Mouse (Mus musculus) cerebellum, adult 2 months (tissue): Measurements from ENCODE around the gene Ier5. TPM values are rescaled to one million over a fixed set of nuclear protein-coding genes. Genes with fewer than 3 reads are reported as not detected.
A peak's percentile ranks its signal among the peaks of the same experiment; 100 is the strongest.

Experiments used
- DNase-seq, 2 experiments: peaks; one replicate each; pipeline ENCODE4 v3.0.0; 2021
- H3K27ac ChIP-seq: fragments of 200-500 bp; 2 replicates; pipeline ENCODE4 v1.5.1; 2012; ENCODE audit warnings: low read length, control low read depth, inconsistent platforms; ENCODE audit not compliant: insufficient read depth
- H3K27me3 ChIP-seq: fragments of 200-500 bp; 2 replicates; pipeline ENCODE4 v1.6.1; 2012; ENCODE audit warnings: inconsistent platforms, mild to moderate bottlenecking, low read length, moderate library complexity; ENCODE audit not compliant: control insufficient read depth, insufficient read depth
- H3K4me1 ChIP-seq: fragments of 200-500 bp; 2 replicates; pipeline ENCODE4 v1.6.1; 2011; ENCODE audit warnings: low read length; ENCODE audit not compliant: control insufficient read depth, insufficient read depth
- H3K4me3 ChIP-seq: fragments of 200-500 bp; replicated peaks from 2 replicates; pipeline ENCODE3; 2011; ENCODE audit warnings: mild to moderate bottlenecking, low read depth, low read length, control low read depth; ENCODE audit not compliant: insufficient read depth
- CTCF ChIP-seq: fragments of 200-500 bp; IDR thresholded peaks from 2 replicates; pipeline ENCODE4 v1.5.1; 2011; ENCODE audit warnings: low read depth, mild to moderate bottlenecking, control low read depth, low read length, moderate library complexity, borderline replicate concordance; ENCODE audit not compliant: insufficient read depth
- POLR2A ChIP-seq: fragments of 200-500 bp; IDR thresholded peaks from 2 replicates; pipeline ENCODE4 v1.6.1; 2011; ENCODE audit warnings: low read length, control low read depth, borderline replicate concordance; ENCODE audit not compliant: insufficient read depth
- WGBS: fragments of 180-500 bp; shearing (Covaris S2); methylation state at CpG from one replicate; pipeline ENCODE4 v1.1.7; 2018; 5-methylcytosine and 5-hydroxymethylcytosine counted together
- polyA plus RNA-seq: library from polyadenylated mRNA; depleted of rRNA; stranded (reverse); fragments of >200 nt; gene quantifications from 2 replicates; pipeline ENCODE4 v1.2.3, GENCODE M21; 2012

Gene Ier5
- polyA plus RNA-seq, 1 experiment, result 13.0 TPM

- H3K4me1 ChIP-seq, result peaks cover 5% of the 10 kb centered on the region
- H3K27ac ChIP-seq, result no peak overlapping the region
- DNase-seq, result no peak
- H3K4me3 ChIP-seq, result no peak overlapping the region
- H3K27me3 ChIP-seq, result no peaks in the 10 kb centered on the region
- 48% methylated on average over 18 of the region's 18 CpGs for WGBS
- TF ChIP-seq POLR2A, result no peak
- TF ChIP-seq CTCF, result no peak
Measured at GRCm38 (mm10) chr1:155109387-155110350, 10.2 kb upstream of the Ier5 start.

DNA sequence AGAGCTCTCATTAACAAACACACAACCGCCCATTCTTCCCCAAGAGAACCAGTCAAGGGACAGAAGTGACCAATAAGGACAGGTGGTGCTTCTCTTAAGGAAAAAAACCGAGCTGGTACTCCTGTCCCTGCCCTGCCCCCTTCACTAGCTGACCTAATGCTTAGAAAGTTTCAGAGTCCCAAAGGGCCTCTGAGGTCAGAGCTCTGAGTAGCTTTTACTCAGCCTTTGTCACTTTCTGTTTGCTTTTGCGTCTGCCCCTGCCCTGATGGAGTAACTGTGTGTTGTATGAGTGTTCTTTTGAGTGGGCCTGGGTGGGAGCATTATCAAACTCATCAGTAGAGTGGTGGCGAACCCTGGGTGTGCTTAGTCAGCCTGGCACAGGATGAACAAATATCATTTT lies 9.0 kb upstream of the Ier5 start:
- Histone ChIP-seq H3K27me3 (no peaks in the 10 kb centered on the region), H3K4me1 (peaks cover 5% of the 10 kb centered on the region), H3K4me3 (no peak overlapping the region), H3K27ac (no peak overlapping the region)
- no peak for DNase-seq
- WGBS, result 75% methylated on average over 4 of the region's 4 CpGs
- TF ChIP-seq POLR2A, result no peak
- TF ChIP-seq CTCF, result no peak

DNA sequence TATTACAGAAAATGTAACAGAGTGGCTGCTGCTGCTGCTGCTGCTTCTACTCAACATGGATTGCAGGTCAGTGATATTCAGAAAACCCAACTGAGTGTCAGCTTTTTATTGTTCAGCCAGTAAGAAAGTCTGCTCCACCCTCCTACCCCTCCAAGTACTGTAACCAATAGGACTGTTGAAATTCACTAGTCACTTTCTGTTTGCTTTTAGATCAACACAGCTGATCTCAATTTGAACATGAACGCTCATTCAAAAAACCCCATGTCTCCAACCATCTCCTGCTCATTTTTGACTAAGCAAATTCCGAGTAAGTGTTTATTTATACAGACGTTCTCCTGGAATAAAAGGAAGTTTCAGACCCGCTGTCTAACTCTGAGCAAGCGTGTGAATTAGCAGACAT lies 8.4 kb upstream of the Ier5 start:
- no peak overlapping the region for H3K4me3 ChIP-seq
- peaks cover 5% of the 10 kb centered on the region for H3K4me1 ChIP-seq
- TF ChIP-seq POLR2A (no peak), CTCF (no peak)
- WGBS, result 89% methylated on average over 5 of the region's 5 CpGs
- no peak overlapping the region for H3K27ac ChIP-seq
- DNase-seq, result no peak
- no peaks in the 10 kb centered on the region for H3K27me3 ChIP-seq

- no peak overlapping the region for H3K27ac ChIP-seq
- 95% methylated on average over 1 of the region's 1 CpGs for WGBS
- no peaks in the 10 kb centered on the region for H3K27me3 ChIP-seq
- no peak for DNase-seq
- TF ChIP-seq CTCF (no peak), POLR2A (no peak)
- no peak overlapping the region for H3K4me3 ChIP-seq
- peaks cover 5% of the 10 kb centered on the region for H3K4me1 ChIP-seq
Measured at GRCm38 (mm10) chr1:155106310-155106709, 6.9 kb upstream of the Ier5 start.

DNA sequence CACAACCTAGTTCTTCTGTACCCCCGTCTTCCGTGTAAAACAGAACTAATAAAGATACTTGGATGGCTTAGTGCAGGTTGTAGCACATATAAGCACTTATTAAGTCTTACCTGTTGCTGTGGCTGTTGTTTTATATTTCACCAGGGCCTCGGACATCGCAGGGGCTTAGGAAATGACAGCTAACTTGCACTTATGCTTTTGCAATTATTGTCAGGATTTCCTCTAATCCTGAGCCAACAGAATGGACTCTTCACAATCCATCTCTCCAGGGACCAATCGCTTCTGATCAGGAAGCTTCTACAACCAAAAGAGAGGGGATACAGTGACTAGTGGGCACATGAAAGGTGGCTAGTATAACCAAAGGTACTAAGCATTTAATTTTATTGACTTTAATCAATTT lies 4.6 kb upstream of the Ier5 start:
- Histone ChIP-seq H3K4me1 (no peaks in the 10 kb centered on the region), H3K27ac (no peak overlapping the region), H3K27me3 (no peaks in the 10 kb centered on the region), H3K4me3 (no peak overlapping the region)
- TF ChIP-seq CTCF, result no peak
- no peak for TF ChIP-seq POLR2A
- 94% methylated on average over 5 of the region's 5 CpGs for WGBS
- DNase-seq, result no peak

DNA sequence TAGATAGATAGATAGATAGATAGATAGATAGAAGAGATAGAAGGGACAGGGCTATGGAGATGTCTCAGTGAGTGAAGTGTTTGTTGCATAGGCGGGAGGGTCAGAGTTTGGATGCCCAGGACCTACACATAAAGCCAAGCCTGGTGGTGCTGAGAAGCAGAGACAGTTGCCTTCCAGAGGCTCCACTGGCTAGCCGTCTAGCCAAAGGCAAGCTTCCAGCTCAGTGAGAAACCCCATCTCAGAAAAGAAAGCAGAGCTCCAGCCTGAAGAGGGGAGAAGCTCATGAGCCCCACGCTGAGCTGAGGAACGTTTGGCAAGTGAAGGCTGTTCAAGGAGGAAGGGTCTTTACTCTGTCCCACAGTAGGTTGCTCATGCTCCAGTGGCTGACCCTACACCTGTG lies 3.2 kb upstream of the Ier5 start:
- Histone ChIP-seq H3K4me1 (no peaks in the 10 kb centered on the region), H3K27ac (no peak overlapping the region), H3K27me3 (no peaks in the 10 kb centered on the region), H3K4me3 (no peak overlapping the region)
- DNase-seq, result no peak
- TF ChIP-seq POLR2A (no peak), CTCF (no peak)
- WGBS, result 66% methylated on average over 4 of the region's 4 CpGs

- Histone ChIP-seq H3K4me1 (no peaks in the 10 kb centered on the region; the same call in 1 of the 2 replicates), H3K27me3 (no peaks in the 10 kb centered on the region), H3K27ac (peak overlapping the region; percentile 36), H3K4me3 (peak overlapping the region; percentile 85)
- WGBS, result under 1% methylated on average over 88 of the region's 93 CpGs
- TF ChIP-seq CTCF (no peak), POLR2A (no peak)
- peak; percentile 52 to 74 for DNase-seq
Measured at GRCm38 (mm10) chr1:155098486-155099279, 753 bp downstream of the Ier5 start.

DNA sequence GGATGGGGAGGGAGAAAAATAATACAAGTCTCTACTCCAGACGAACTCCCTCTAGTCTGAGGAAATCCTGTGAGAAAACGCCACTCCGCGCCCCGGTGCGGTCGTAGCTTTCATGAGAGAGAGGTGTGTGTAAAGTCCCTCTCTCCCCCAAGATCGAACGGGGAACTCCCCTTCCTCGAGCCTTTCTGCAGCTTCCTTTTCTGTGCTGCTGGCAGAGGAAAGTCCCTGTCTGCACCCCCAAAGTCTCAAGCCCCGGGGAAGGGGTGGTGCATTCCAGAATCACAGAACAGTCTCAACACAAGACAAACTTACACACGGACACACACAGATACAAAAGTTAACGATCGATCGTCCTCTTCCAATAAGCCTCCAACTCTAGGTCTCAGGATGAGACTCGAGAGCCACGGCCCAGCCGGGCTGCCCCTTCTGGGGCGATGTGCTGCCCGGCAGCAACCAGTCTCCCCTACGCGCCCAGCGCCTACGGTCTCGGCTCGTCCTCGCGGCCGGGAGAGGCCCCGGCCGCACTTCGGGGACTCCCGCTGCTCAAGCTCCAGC lies 1.4 kb downstream of the Ier5 start:
- H3K27ac ChIP-seq, result peak overlapping the region; percentile 36; the same call in 1 of the 2 replicates
- 1% methylated on average over 33 of the region's 33 CpGs for WGBS
- H3K4me1 ChIP-seq, result peaks cover 4% of the 10 kb centered on the region
- peak overlapping the region; percentile 85 for H3K4me3 ChIP-seq
- TF ChIP-seq POLR2A (no peak), CTCF (no peak)
- H3K27me3 ChIP-seq, result no peaks in the 10 kb centered on the region
- DNase-seq, result no peak
